Mouse (Mus musculus): ENCODE measurements around the gene Henmt1.

DNA sequence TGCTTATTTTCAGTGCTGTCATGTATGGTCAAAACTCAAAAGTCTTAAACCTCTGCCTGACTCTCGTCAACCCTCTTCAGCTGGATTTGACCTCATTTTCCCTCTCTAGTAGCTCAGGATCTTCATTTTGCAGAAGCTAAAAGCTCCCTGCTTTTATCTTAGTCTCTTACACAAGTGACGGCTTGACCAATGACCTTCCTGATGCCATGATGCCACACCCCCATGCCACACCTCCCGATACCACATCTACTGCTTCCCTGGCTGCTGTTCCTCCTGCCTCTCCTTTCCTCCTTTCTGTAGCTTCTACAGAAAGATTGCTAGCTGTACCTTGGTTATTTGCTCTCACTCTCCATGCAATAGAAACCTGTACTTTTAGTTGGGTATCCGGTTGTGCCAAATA lies 58.1 kb downstream of the Henmt1 start:
- TF ChIP-seq POLR2A (IDR thresholded peaks at IDR 0.05; ENCODE audit: borderline replicate concordance, low read depth, low read length) (no peak), CTCF (IDR thresholded peaks at IDR 0.05; ENCODE audit: low read depth, low read length) (no peak)
